Mouse (Mus musculus) ES-Bruce4 (cell line): ENCODE measurements around the gene Ipcef1.

Experiments used
- CTCF ChIP-seq: IDR thresholded peaks from one replicate; pipeline ENCODE4 v1.8.1; 2011; ENCODE audit warnings: low read depth, low read length
- EP300 ChIP-seq: IDR thresholded peaks from 2 replicates; pipeline ENCODE4 v1.6.1; 2011; ENCODE audit warnings: low read depth, low read length; ENCODE audit not compliant: insufficient read depth
- POLR2A ChIP-seq: IDR thresholded peaks from one replicate; pipeline ENCODE4 v1.8.1; 2011; ENCODE audit warnings: low read length; ENCODE audit not compliant: insufficient read depth

DNA sequence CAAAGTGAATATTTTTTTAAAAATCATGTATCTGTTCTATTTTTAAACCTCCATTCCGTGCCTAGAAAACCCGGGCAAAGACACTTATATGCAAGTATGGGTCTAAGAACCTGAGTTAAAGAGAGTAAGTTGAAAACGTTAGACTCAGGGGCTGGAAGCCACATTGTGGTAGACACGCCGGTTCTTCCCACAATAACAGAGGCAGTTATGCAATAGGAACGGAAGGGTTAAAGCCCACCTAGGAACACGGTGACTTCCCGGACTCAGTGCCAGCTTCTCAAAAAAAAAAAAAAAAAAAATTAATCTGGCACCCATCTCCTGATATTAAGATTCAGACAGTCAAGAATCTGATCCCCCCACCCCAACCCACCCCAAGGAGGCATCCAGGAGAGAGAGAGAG, 72.5 kb downstream of the Ipcef1 start:
- TF ChIP-seq CTCF (no peak), EP300 (no peak), POLR2A (no peak)
